Mouse (Mus musculus): ENCODE data around the gene Ctsf.
"Not testable (repeated sequence)": the region's sequence is repeated elsewhere in the genome, so short reads cannot be mapped to it uniquely, and the experiment has no call there.

- not testable (repeated sequence) for TF ChIP-seq CTCF (IDR thresholded peaks at IDR 0.05; ENCODE audit: extremely low read depth, insufficient read length, insufficient replicate concordance, low read depth, low read length); POLR2A (IDR thresholded peaks at IDR 0.05; ENCODE audit: low read depth, low read length)
Observed at GRCm38 (mm10) chr19:4874613-4875012, 19.7 kb downstream of the Ctsf start.
